Mouse (Mus musculus) lung, embryonic 14.5 days (tissue): ENCODE measurements at regions not wholly inside any gene's neighbourhood (a gene's known extent, or its start where the extent isn't known, plus 50 kb on each side); places are given as distances from the start of the nearest gene placed in this dataset.
"Not testable (repeated sequence)": the region's sequence is repeated elsewhere in the genome, so short reads cannot be mapped to it uniquely, and the experiment has no call there.

ENCODE experiments used
- ATAC-seq: fragments of 200-750 bp; cut with Nextera tagmentation; 2 replicates; pipeline ENCODE4 v1.8.0; 2017; ENCODE audit warnings: mild to moderate bottlenecking, moderate TSS enrichment, moderate library complexity; ENCODE audit not compliant: insufficient read depth
- DNase-seq: peaks from one replicate; pipeline ENCODE4 v3.0.0-alpha.2; 2015
- H3K27ac ChIP-seq: fragments of 300-500 bp; sonication (generic); 2 replicates; pipeline ENCODE4 v1.5.1; 2014; ENCODE audit warnings: low read depth, mild to moderate bottlenecking, moderate library complexity
- H3K27me3 ChIP-seq: fragments of 300-500 bp; sonication (generic); 2 replicates; pipeline ENCODE4 v1.6.1; 2014; ENCODE audit warnings: low read length, control low read depth; ENCODE audit not compliant: insufficient read depth
- H3K36me3 ChIP-seq: fragments of 300-500 bp; sonication (generic); 2 replicates; pipeline ENCODE4 v1.6.1; 2014; ENCODE audit warnings: control low read depth; ENCODE audit not compliant: insufficient read depth
- H3K4me1 ChIP-seq: fragments of 300-500 bp; sonication (generic); 2 replicates; pipeline ENCODE4 v1.6.1; 2014; ENCODE audit warnings: antibody characterized with exemption, control low read depth; ENCODE audit not compliant: insufficient read depth
- H3K4me2 ChIP-seq: fragments of 300-500 bp; sonication (generic); 2 replicates; pipeline ENCODE4 v1.6.1; 2014; ENCODE audit warnings: mild to moderate bottlenecking
- H3K4me3 ChIP-seq: fragments of 300-500 bp; sonication (generic); 2 replicates; pipeline ENCODE4 v1.5.1; 2014; ENCODE audit warnings: low read depth, low read length
- H3K9ac ChIP-seq: fragments of 300-500 bp; sonication (generic); 2 replicates; pipeline ENCODE4 v1.6.1; 2014
- H3K9me3 ChIP-seq: fragments of 300-500 bp; sonication (generic); 2 replicates; pipeline ENCODE4 v1.6.1; 2016; ENCODE audit warnings: low read depth, low read length, control low read depth
- CTCF ChIP-seq: IDR thresholded peaks from 2 replicates; pipeline ENCODE4 v1.5.1; 2016; ENCODE audit warnings: antibody characterized with exemption, low read depth
- WGBS: fragments of 180-500 bp; shearing (Covaris S2); extraction: QIAGEN DNeasy Blood & Tissue Kit; methylation state at CpG from one replicate; pipeline ENCODE4 v1.1.7; 2014; 5-methylcytosine and 5-hydroxymethylcytosine counted together

- H3K27ac ChIP-seq, H3K9ac ChIP-seq, H3K4me1 ChIP-seq, H3K4me2 ChIP-seq, H3K4me3 ChIP-seq, ATAC-seq, H3K9me3 ChIP-seq, H3K27me3 ChIP-seq, H3K36me3 ChIP-seq, DNase-seq: not testable (repeated sequence)
- WGBS: 83% methylated on average over 2 of the region's 2 CpGs
These were observed 1149.5 kb upstream of the 2610301B20Rik start for GRCm38 (mm10) chr4:9724801-9725200.

DNA sequence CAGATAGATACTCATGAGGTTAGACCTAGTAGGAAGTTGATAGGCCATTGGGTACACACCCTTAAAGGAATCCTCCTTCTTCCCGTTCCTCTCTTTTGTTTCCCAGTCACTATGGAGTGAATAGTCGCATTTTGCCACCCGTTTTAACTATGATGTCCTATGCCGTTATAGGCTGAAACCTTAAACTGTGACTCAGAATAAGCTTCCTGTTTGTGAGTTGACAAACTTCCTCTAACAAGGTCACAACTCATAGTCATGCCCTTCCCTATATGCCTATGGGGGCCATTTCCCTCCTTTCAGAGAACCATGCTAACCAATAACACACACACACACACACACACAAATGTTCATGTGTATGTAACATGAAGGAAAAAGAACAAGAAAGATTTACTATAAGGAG is 1136.6 kb upstream of the 2610301B20Rik start:
- Histone ChIP-seq H3K36me3 (no peaks in the 10 kb centered on the region), H3K27me3 (no peaks in the 10 kb centered on the region), H3K4me1 (no peaks in the 10 kb centered on the region), H3K4me3 (no peak overlapping the region), H3K9me3 (no peaks in the 10 kb centered on the region), H3K27ac (no peak overlapping the region), H3K9ac (no peak overlapping the region), H3K4me2 (no peak overlapping the region)
- TF ChIP-seq CTCF: no peak
- DNase-seq: no peak
- WGBS: 87% methylated on average over 4 of the region's 4 CpGs
- ATAC-seq: no peak

- no peak for TF ChIP-seq CTCF
- WGBS: 73% methylated on average over 6 of the region's 6 CpGs
- H3K36me3 ChIP-seq: no peaks in the 10 kb centered on the region
- no peak for ATAC-seq
- H3K4me3 ChIP-seq: no peak overlapping the region
- no peaks in the 10 kb centered on the region for H3K9me3 ChIP-seq
- H3K4me2 ChIP-seq: no peak overlapping the region
- no peak overlapping the region for H3K27ac ChIP-seq
- H3K4me1 ChIP-seq: no peaks in the 10 kb centered on the region
- no peaks in the 10 kb centered on the region for H3K27me3 ChIP-seq
- no peak overlapping the region for H3K9ac ChIP-seq
- no peak for DNase-seq
These were observed 1126.8 kb upstream of the 2610301B20Rik start for GRCm38 (mm10) chr4:9747411-9747938.

- Histone ChIP-seq H3K27me3 (no peaks in the 10 kb centered on the region), H3K9me3 (no peaks in the 10 kb centered on the region), H3K4me2 (no peak overlapping the region), H3K4me3 (no peak overlapping the region), H3K36me3 (no peaks in the 10 kb centered on the region), H3K27ac (no peak overlapping the region), H3K4me1 (no peaks in the 10 kb centered on the region), H3K9ac (no peak overlapping the region)
- ATAC-seq: no peak
- no peak for TF ChIP-seq CTCF
- no peak for DNase-seq
- 51% methylated on average over 2 of the region's 2 CpGs for WGBS
These were observed 1126.2 kb upstream of the 2610301B20Rik start for GRCm38 (mm10) chr4:9748110-9748509.

DNA sequence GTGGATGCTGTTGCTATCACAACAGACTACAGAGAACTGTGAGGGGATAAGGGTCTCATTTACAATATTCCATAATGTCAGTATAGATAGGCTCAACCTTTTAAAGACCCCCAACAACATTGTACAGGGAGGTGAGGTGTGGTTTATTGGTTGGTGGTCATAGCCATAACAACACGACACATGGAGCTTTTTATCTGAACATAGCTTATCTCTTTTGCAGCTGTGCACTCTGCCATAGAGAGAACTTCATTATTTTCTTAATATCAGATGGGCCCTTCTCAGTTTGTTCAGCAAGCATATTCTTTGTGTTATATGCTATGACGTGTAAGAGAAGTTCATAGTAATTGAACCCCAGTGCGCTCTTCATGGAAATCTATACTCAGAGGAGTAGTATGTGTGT is 1124.4 kb upstream of the 2610301B20Rik start:
- H3K4me2 ChIP-seq: no peak overlapping the region
- no peaks in the 10 kb centered on the region for H3K36me3 ChIP-seq
- no peak overlapping the region for H3K4me3 ChIP-seq
- no peaks in the 10 kb centered on the region for H3K27me3 ChIP-seq
- TF ChIP-seq CTCF: no peak
- no peak for ATAC-seq
- DNase-seq: no peak
- no peaks in the 10 kb centered on the region for H3K9me3 ChIP-seq
- no peaks in the 10 kb centered on the region for H3K4me1 ChIP-seq
- H3K9ac ChIP-seq: no peak overlapping the region
- H3K27ac ChIP-seq: no peak overlapping the region
- 79% methylated on average over 3 of the region's 3 CpGs for WGBS

- WGBS: 62% methylated on average over 4 of the region's 4 CpGs
- no peak overlapping the region for H3K9ac ChIP-seq
- no peak overlapping the region for H3K4me3 ChIP-seq
- no peaks in the 10 kb centered on the region for H3K4me1 ChIP-seq
- DNase-seq (no peak), ATAC-seq (no peak)
- H3K9me3 ChIP-seq: no peaks in the 10 kb centered on the region
- no peaks in the 10 kb centered on the region for H3K36me3 ChIP-seq
- H3K27me3 ChIP-seq: no peaks in the 10 kb centered on the region
- no peak overlapping the region for H3K27ac ChIP-seq
- TF ChIP-seq CTCF: no peak
- no peak overlapping the region for H3K4me2 ChIP-seq
These were observed 1123.9 kb upstream of the 2610301B20Rik start for GRCm38 (mm10) chr4:9750404-9750803.

GRCm38 (mm10) chr4:9763321-9763720 is 1111.0 kb upstream of the 2610301B20Rik start:
- DNase-seq (no peak), ATAC-seq (no peak)
- Histone ChIP-seq H3K4me1 (no peaks in the 10 kb centered on the region), H3K4me2 (no peak overlapping the region), H3K9me3 (no peaks in the 10 kb centered on the region), H3K27ac (no peak overlapping the region), H3K36me3 (no peaks in the 10 kb centered on the region), H3K4me3 (no peak overlapping the region), H3K27me3 (no peaks in the 10 kb centered on the region), H3K9ac (no peak overlapping the region)
- WGBS: 54% methylated on average over 1 of the region's 1 CpGs
- no peak for TF ChIP-seq CTCF
